Mouse (Mus musculus) lung, postnatal 0 days (tissue): ENCODE measurements at regions not wholly inside any gene's neighbourhood (a gene's known extent, or its start where the extent isn't known, plus 50 kb on each side); places are given as distances from the start of the nearest gene placed in this dataset.

Experiments used
- ATAC-seq: fragments of 200-750 bp; cut with Nextera tagmentation; 2 replicates; pipeline ENCODE4 v1.8.0; 2017; ENCODE audit warnings: moderate library complexity
- DNase-seq: peaks from one replicate; pipeline ENCODE4 v3.0.0-alpha.2; 2016; ENCODE audit warnings: low spot score
- H3K27ac ChIP-seq: fragments of 300-500 bp; sonication (generic); 2 replicates; pipeline ENCODE4 v1.5.1; 2014; ENCODE audit warnings: antibody characterized with exemption, mild to moderate bottlenecking, low read length, mixed read lengths
- H3K27me3 ChIP-seq: fragments of 300-500 bp; sonication (generic); replicated peaks from 2 replicates; pipeline ENCODE4 v1.6.1; 2014; ENCODE audit warnings: low read length, mixed read lengths; ENCODE audit not compliant: insufficient read depth
- H3K36me3 ChIP-seq: fragments of 300-500 bp; sonication (generic); 2 replicates; pipeline ENCODE4 v1.6.1; 2014; ENCODE audit warnings: low read length, mixed read lengths; ENCODE audit not compliant: insufficient read depth
- H3K4me1 ChIP-seq: fragments of 300-500 bp; sonication (generic); 2 replicates; pipeline ENCODE4 v1.6.1; 2014; ENCODE audit warnings: antibody characterized with exemption, low read depth, low read length, mixed read lengths; ENCODE audit not compliant: insufficient read depth
- H3K4me2 ChIP-seq: fragments of 300-500 bp; sonication (generic); replicated peaks from 2 replicates; pipeline ENCODE4 v1.6.1; 2014; ENCODE audit warnings: low read depth, mild to moderate bottlenecking, low read length, moderate library complexity, mixed read lengths
- H3K4me3 ChIP-seq: fragments of 300-500 bp; sonication (generic); 2 replicates; pipeline ENCODE4 v1.5.1; 2014; ENCODE audit warnings: low read depth, low read length
- H3K9ac ChIP-seq: fragments of 300-500 bp; sonication (generic); replicated peaks from 2 replicates; pipeline ENCODE4 v1.6.1; 2014; ENCODE audit warnings: low read depth, mild to moderate bottlenecking
- H3K9me3 ChIP-seq: fragments of 300-500 bp; sonication (generic); 2 replicates; pipeline ENCODE4 v1.6.1; 2016; ENCODE audit warnings: low read length, mixed read lengths
- CTCF ChIP-seq: IDR thresholded peaks from 2 replicates; pipeline ENCODE4 v1.5.1; 2016; ENCODE audit warnings: antibody characterized with exemption, mild to moderate bottlenecking
- EP300 ChIP-seq: IDR thresholded peaks from 2 replicates; pipeline ENCODE4 v1.6.1; 2016; ENCODE audit warnings: antibody characterized with exemption, mild to moderate bottlenecking, control low read depth
- WGBS: fragments of 180-500 bp; shearing (Covaris S2); extraction: QIAGEN DNeasy Blood & Tissue Kit; methylation state at CpG from one replicate; pipeline ENCODE4 v1.1.7; 2014; 5-methylcytosine and 5-hydroxymethylcytosine counted together

- Histone ChIP-seq H3K9ac (no peak overlapping the region; the same call in 1 of the 2 replicates), H3K27me3 (no peaks in the 10 kb centered on the region), H3K4me2 (peak overlapping the region; percentile 50), H3K4me3 (peak overlapping the region; percentile 21), H3K4me1 (0 out of 2 replicates have a peak, but pooled peaks cover 6% of the 10 kb centered on the region), H3K9me3 (no peaks in the 10 kb centered on the region), H3K36me3 (no peaks in the 10 kb centered on the region), H3K27ac (no peak overlapping the region)
- peak; percentile 100 for ATAC-seq
- DNase-seq: peak; percentile 99
- TF ChIP-seq EP300: no peak
- peak; percentile 100 for TF ChIP-seq CTCF
- WGBS: 1% methylated on average over 35 of the region's 35 CpGs
These were observed 79.7 kb downstream of the Cd83 start for GRCm38 (mm10) chr13:43864153-43864861.

DNA sequence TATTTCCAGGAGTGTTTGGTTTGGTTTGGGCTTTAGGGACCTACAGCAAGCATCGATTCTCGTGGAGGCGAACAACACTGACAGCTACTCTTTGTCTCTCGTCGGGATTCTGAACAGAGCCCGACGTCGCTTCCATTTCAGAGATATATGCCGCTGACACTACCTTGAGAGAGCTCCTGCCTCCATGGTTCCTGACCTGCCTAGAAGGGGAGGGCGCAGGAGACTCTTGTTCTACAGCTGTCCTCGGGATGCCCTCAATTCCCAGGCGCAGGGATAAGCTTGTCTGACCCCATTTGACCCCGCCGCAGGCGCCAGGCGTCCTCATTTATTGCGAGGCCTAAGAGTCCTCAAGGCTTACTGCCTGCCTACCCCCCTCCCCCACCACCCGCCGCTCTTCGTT is 80.5 kb downstream of the Cd83 start:
- no peaks in the 10 kb centered on the region for H3K9me3 ChIP-seq
- DNase-seq (no peak), ATAC-seq (0 out of 2 replicates have a peak, but pooled peaks have one; percentile 1)
- 0 out of 2 replicates have a peak, but pooled peaks cover 6% of the 10 kb centered on the region for H3K4me1 ChIP-seq
- H3K4me3 ChIP-seq: peak overlapping the region; percentile 21
- no peak overlapping the region for H3K27ac ChIP-seq
- no peaks in the 10 kb centered on the region for H3K36me3 ChIP-seq
- no peak overlapping the region for H3K9ac ChIP-seq
- peak overlapping the region; percentile 50 for H3K4me2 ChIP-seq
- no peaks in the 10 kb centered on the region for H3K27me3 ChIP-seq
- 7% methylated on average over 20 of the region's 20 CpGs for WGBS
- no peak for TF ChIP-seq EP300
- TF ChIP-seq CTCF: no peak

GRCm38 (mm10) chr13:43875895-43876294 is 91.3 kb downstream of the Cd83 start:
- Histone ChIP-seq H3K9ac (no peak overlapping the region), H3K4me1 (no peaks in the 10 kb centered on the region), H3K27me3 (no peaks in the 10 kb centered on the region), H3K4me3 (no peak overlapping the region), H3K27ac (no peak overlapping the region), H3K36me3 (no peaks in the 10 kb centered on the region), H3K4me2 (no peak overlapping the region), H3K9me3 (no peaks in the 10 kb centered on the region)
- TF ChIP-seq EP300 (no peak), CTCF (peak; percentile 38)
- no peak for DNase-seq
- ATAC-seq: no peak
- WGBS: 83% methylated on average over 9 of the region's 9 CpGs

DNA sequence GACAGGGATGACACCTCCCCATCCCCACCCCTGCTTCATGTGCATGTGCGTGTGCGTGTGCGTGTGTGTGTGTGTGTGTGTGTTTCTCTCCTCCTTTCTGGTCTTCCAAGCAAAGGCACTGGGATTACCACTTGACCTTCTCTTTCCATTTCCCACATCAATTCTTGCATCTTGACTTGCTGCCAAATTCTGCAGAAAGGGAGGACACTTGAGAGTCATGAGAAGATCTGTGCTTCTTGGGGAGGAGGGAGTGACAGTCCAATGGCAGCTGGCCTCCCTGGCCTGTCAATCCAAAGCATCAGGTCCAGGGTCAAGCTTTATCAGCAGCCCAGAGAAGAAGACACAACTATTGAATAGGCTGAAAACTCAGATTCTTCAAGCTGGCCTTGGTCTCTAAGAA is 102.7 kb downstream of the Cd83 start:
- no peak overlapping the region for H3K27ac ChIP-seq
- TF ChIP-seq CTCF (no peak), EP300 (no peak)
- H3K36me3 ChIP-seq: no peaks in the 10 kb centered on the region
- DNase-seq: no peak
- no peak overlapping the region for H3K4me3 ChIP-seq
- H3K27me3 ChIP-seq: no peaks in the 10 kb centered on the region
- H3K9me3 ChIP-seq: no peaks in the 10 kb centered on the region
- H3K9ac ChIP-seq: no peak overlapping the region
- 92% methylated on average over 3 of the region's 3 CpGs for WGBS
- no peaks in the 10 kb centered on the region for H3K4me1 ChIP-seq
- no peak for ATAC-seq
- no peak overlapping the region for H3K4me2 ChIP-seq

GRCm38 (mm10) chr13:43891928-43892327 is 107.4 kb downstream of the Cd83 start:
- H3K4me1 ChIP-seq: no peaks in the 10 kb centered on the region
- WGBS: 61% methylated on average over 3 of the region's 3 CpGs
- no peaks in the 10 kb centered on the region for H3K36me3 ChIP-seq
- DNase-seq (no peak), ATAC-seq (no peak)
- no peak overlapping the region for H3K4me3 ChIP-seq
- H3K9me3 ChIP-seq: no peaks in the 10 kb centered on the region
- H3K27me3 ChIP-seq: no peaks in the 10 kb centered on the region
- H3K27ac ChIP-seq: no peak overlapping the region
- H3K4me2 ChIP-seq: no peak overlapping the region
- TF ChIP-seq EP300: no peak
- no peak for TF ChIP-seq CTCF
- H3K9ac ChIP-seq: no peak overlapping the region

GRCm38 (mm10) chr13:43895990-43896389 is 111.4 kb downstream of the Cd83 start:
- H3K4me1 ChIP-seq: no peaks in the 10 kb centered on the region
- no peak overlapping the region for H3K4me2 ChIP-seq
- no peak for ATAC-seq
- no peaks in the 10 kb centered on the region for H3K36me3 ChIP-seq
- no peak overlapping the region for H3K9ac ChIP-seq
- no peak for DNase-seq
- H3K27ac ChIP-seq: no peak overlapping the region
- H3K27me3 ChIP-seq: no peaks in the 10 kb centered on the region
- H3K4me3 ChIP-seq: no peak overlapping the region
- WGBS: 76% methylated on average over 11 of the region's 11 CpGs
- no peaks in the 10 kb centered on the region for H3K9me3 ChIP-seq
- TF ChIP-seq CTCF (no peak), EP300 (no peak)
